Mouse (Mus musculus) CD4-positive, CD25-positive, alpha-beta regulatory T cell, adult 4 months (primary cell): ENCODE results near the gene Prmt1. TPM values are rescaled to one million over a fixed set of nuclear protein-coding genes. Genes with fewer than 3 reads are reported as not detected.

ENCODE experiments used
- ATAC-seq: one replicate; pipeline ENCODE4 v1.8.0; 2017
- polyA plus RNA-seq, 2 experiments: library from polyadenylated mRNA; unstranded; fragments of 100-300 nt; shearing (Covaris generic); gene quantifications; one replicate each; pipeline ENCODE4 v1.2.1; 2017

Prmt1 gene
- polyA plus RNA-seq, 2 experiments from 2014 or later, result 39.7 to 114 TPM

DNA sequence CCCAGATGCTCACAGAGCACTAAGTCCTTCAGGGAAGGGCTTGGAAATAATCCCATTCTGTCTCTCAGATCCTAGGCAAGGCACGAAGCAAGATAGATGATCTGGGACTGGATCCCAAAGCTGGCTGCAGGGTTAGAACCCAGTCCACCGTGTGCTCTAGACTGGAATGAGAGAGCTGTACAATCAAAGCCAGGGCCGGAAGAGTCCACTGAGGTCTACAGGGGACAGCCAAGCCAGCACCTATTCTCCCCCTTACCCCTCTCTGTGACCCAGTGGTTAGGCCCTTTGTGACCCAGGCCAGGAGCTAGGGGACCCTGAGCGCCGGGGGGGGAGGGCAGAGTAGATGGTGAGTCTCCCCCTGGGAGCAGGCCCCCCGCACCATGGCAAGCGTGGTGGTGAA is 43.5 kb downstream of the Prmt1 start, which contains the start of gene Tsks:
Tsks (plus strand) TSS at position 301 of the 400 bp plus-strand sequence.
- ATAC-seq, result no peak

DNA sequence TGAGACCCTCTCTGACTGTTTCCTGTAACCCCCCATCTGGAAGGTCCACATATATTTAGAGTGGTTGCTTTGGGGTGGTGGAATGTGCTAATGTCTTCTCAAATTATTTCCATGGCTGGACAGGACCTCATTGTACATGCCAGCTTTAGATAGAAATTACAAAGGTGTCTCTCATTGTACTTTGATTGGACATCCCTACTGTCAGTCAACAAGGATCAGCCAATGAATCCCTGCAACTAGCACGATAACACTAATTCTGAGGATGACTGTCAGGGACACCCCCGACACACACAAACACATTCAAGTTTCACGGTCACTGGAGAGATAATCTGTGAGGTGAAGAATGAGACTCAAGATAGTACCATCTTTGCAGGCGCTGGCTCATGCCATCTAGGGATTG is 47.7 kb downstream of the Prmt1 start:
- no peak for ATAC-seq

DNA sequence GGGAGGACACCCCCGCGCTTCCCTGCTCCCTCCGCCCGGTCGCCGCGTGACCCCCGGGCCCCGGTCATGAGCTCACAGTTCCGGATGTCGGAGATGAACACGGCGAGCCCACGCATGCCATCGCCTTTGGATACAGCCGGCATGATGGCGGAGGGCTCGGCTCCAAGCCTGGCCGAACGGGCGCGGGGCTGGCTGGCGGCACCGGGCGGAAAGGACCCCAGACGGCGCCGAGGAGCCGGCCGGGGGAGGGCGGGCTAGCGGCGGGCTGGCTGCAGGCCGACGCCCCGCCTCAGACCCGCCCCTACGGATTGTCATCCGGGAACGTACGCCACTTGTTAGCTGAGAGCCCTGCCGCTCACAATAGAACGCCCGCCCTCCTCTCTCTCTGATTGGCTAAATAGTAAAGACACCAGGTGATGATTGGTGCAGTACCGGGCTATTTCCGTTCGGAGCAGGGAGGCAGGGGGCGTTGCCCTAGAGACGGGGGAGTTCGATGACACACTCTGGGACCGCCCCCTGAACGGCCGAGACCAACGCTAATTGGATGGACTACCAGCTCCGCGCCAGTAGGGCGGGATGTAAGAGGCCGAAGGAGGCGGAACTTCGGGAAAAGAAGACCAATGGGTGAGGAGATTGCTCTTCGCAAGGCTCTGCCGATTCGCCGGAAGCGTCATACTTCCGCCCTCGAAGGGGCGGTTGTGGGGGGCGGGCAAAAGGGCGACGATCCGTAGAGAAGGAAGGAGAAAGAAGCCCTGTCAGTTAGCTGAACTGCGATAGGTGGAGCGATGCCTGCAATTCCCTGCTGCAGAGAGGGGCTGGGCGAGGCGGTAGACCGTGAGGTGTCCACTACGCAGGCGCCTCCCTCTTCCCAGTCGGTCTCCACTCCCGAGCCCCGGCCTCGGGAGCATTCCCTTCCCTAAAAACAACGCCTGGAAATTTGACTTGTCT is 56.9 kb downstream of the Prmt1 start, which contains the start of gene Ap2a1:
Ap2a1 (minus strand) TSS at position 293 of the 948 bp plus-strand sequence.
- ATAC-seq, result peak; percentile 94

DNA sequence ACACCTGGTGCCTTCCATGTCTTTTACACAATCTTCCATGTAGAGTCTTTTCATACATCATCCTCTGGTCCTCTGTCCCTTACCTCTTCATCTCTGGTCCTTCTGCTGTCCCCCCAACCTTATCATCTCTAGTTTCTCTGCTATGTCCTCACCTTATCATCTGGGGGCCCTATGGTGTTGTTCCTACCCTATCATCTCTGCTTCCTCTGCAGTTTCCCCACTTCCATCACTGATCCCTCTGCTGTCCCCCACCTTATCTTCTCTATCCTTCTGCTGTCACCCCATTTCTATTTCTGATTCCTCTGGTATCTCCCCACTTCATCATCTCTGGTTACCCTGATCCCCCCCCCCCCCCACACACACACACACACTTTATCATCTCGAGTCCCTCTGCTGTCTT is 57.8 kb downstream of the Prmt1 start:
- ATAC-seq, result no peak

Other genes with a start within 250 kb of the Prmt1 start
- gene Vrk3, start 238.2 kb downstream of the Prmt1 start, polyA plus RNA-seq, result 10 to 100 TPM; 79.6 to 97.6 TPM
- under 1 TPM; 0.16 to 0.63 TPM for gene Zfp473, start 235.5 kb downstream of the Prmt1 start, polyA plus RNA-seq
- 10 to 100 TPM; 27.3 to 57.8 TPM for gene Nup62, start 170.5 kb downstream of the Prmt1 start, polyA plus RNA-seq
- gene Il4i1, start 170.2 kb downstream of the Prmt1 start, polyA plus RNA-seq, result 1 to 10 TPM; 1.9 to 3.6 TPM
- gene Atf5, start 169.9 kb downstream of the Prmt1 start, polyA plus RNA-seq, result under 1 TPM; 0.19 to 0.35 TPM
- gene Akt1s1, start 137.6 kb downstream of the Prmt1 start, polyA plus RNA-seq, result 1 to 10 TPM; 1.2 to 3.1 TPM
- gene Tbc1d17, start 137.5 kb downstream of the Prmt1 start, polyA plus RNA-seq, result 10 to 100 TPM; 64.8 to 85.3 TPM
- gene Pnkp, start 129.4 kb downstream of the Prmt1 start, polyA plus RNA-seq, result 10 to 100 TPM; 45.0 to 74.3 TPM
- gene Ptov1, start 116.8 kb downstream of the Prmt1 start, polyA plus RNA-seq, result 1 to 10 TPM; 1.1 to 3.9 TPM
- 10 to 100 TPM in 1 of 2 experiments, 1 to 10 TPM in 1; 9.1 to 10.9 TPM for gene Med25, start 93.9 kb downstream of the Prmt1 start, polyA plus RNA-seq
- 10 to 100 TPM in 1 of 2 experiments, 1 to 10 TPM in 1; 9.2 to 17.5 TPM for gene Fuz, start 90.5 kb downstream of the Prmt1 start, polyA plus RNA-seq
- 1 to 10 TPM; 6.2 to 7.4 TPM for gene Ap2a1, start 57.1 kb downstream of the Prmt1 start, polyA plus RNA-seq
- not detected for gene Tsks, start 43.4 kb downstream of the Prmt1 start, polyA plus RNA-seq
- under 1 TPM; 0.36 to 0.92 TPM for gene Cpt1c, start 11.7 kb downstream of the Prmt1 start, polyA plus RNA-seq
- gene Irf3, start 11.1 kb upstream of the Prmt1 start, polyA plus RNA-seq, result 100 to 1,000 TPM; 117 to 147 TPM
- 10 to 100 TPM; 23.6 to 30.1 TPM for gene Bcl2l12, start 12.1 kb upstream of the Prmt1 start, polyA plus RNA-seq
- 1 to 10 TPM; 7.0 to 9.3 TPM for gene Scaf1, start 29.8 kb upstream of the Prmt1 start, polyA plus RNA-seq
- 1 to 10 TPM; 2.0 to 3.9 TPM for gene Rras, start 31.4 kb upstream of the Prmt1 start, polyA plus RNA-seq
- gene Prr12, start 66.3 kb upstream of the Prmt1 start, polyA plus RNA-seq, result 10 to 100 TPM; 10.8 to 10.9 TPM
- gene Nosip, start 75.9 kb upstream of the Prmt1 start, polyA plus RNA-seq, result 100 to 1,000 TPM; 158 to 199 TPM
- 1 to 10 TPM; 1.7 to 2.8 TPM for gene Prrg2, start 76.1 kb upstream of the Prmt1 start, polyA plus RNA-seq
- 10 to 100 TPM in 1 of 2 experiments, 1 to 10 TPM in 1; 7.6 to 66.3 TPM for gene Rcn3, start 105.7 kb upstream of the Prmt1 start, polyA plus RNA-seq
- 1 to 10 TPM; 2.3 to 3.8 TPM for gene Fcgrt, start 117.3 kb upstream of the Prmt1 start, polyA plus RNA-seq
- gene Rps11, start 137.9 kb upstream of the Prmt1 start, polyA plus RNA-seq, result 1,000 to 10,000 TPM; 3,755 to 5,441 TPM
- gene Rpl13a, start 142.2 kb upstream of the Prmt1 start, polyA plus RNA-seq, result 1,000 to 10,000 TPM; 5,632 to 7,602 TPM
- gene Gm45713, start 149.7 kb upstream of the Prmt1 start, polyA plus RNA-seq, result not detected
- 10 to 100 TPM; 89.0 to 91.7 TPM for gene Flt3l, start 149.9 kb upstream of the Prmt1 start, polyA plus RNA-seq
- 10 to 100 TPM; 40.4 to 50.6 TPM for gene Pih1d1, start 167.7 kb upstream of the Prmt1 start, polyA plus RNA-seq
- gene Aldh16a1, start 168.0 kb upstream of the Prmt1 start, polyA plus RNA-seq, result 10 to 100 TPM; 16.5 to 27.2 TPM
- gene Slc17a7, start 177.4 kb upstream of the Prmt1 start, polyA plus RNA-seq, result not detected
- not detected for gene Gfy, start 193.0 kb upstream of the Prmt1 start, polyA plus RNA-seq
- not detected for gene Pth2, start 194.4 kb upstream of the Prmt1 start, polyA plus RNA-seq
- not detected for gene Ccdc155, start 218.3 kb upstream of the Prmt1 start, polyA plus RNA-seq
- 10 to 100 TPM; 16.1 to 22.9 TPM for gene Dkkl1, start 225.6 kb upstream of the Prmt1 start, polyA plus RNA-seq
- 1 to 10 TPM; 4.5 to 5.4 TPM for gene Tead2, start 229.2 kb upstream of the Prmt1 start, polyA plus RNA-seq